Mouse (Mus musculus): ENCODE measurements around the gene Iffo1.
A peak's percentile ranks its signal among the peaks of the same experiment; 100 is the strongest.

- TF ChIP-seq CTCF (IDR thresholded peaks at IDR 0.05), result peak; percentile 60
- 0 out of 2 replicates have a peak, but pooled peaks have one; percentile 8 for TF ChIP-seq EP300 (IDR thresholded peaks at IDR 0.05)
Measured at GRCm38 (mm10) chr6:125170194-125170593, 25.2 kb downstream of the Iffo1 start.

Data from lung, postnatal 0 days (tissue).